9 mouse cellular contexts compared by ENCODE assay signal in genomic region chr11:117338503-117338902, GRCm38 (mm10).
A peak's percentile ranks its signal among the peaks of the same experiment; 100 is the strongest.
DNase-seq lines count a peak whose midpoint lies in the region; ATAC-seq lines count a peak whose summit lies in the region.
"Had no signal": no experiment of that assay in that cellular context is flagged by ENCODE, and none has a peak within 500 bp of the region (broad histone marks: within the 10 kb centered on the region; RNA-seq: fewer than 3 reads in every experiment).

No protein-coding gene starts in this region.

- no peak for ATAC-seq in midbrain, embryonic 15.5 days (replicated peaks)
- no peak for ATAC-seq in midbrain, embryonic 14.5 days (ENCODE audit: low FRiP score, low TSS enrichment)
- ATAC-seq in heart, embryonic 14.5 days (ENCODE audit: insufficient number of reproducible peaks, insufficient read depth, low FRiP score, low read depth) = peak; percentile 63
- peak; percentile 21 for ATAC-seq in limb, embryonic 15.5 days (ENCODE audit: insufficient number of reproducible peaks, low FRiP score, low TSS enrichment, low read depth)
- peak; percentile 7; the same call in 1 of the 2 replicates for ATAC-seq in neutrophil, adult 5-6 weeks (ENCODE audit: extremely low read depth, insufficient number of reproducible peaks, low FRiP score, poor library complexity, severe bottlenecking)
- no peak for ATAC-seq in forebrain, embryonic 16.5 days

- WGBS in midbrain, embryonic 15.5 days = 65% methylated on average over 8 of the region's 8 CpGs
- 70% methylated on average over 8 of the region's 8 CpGs for WGBS in midbrain, embryonic 14.5 days
- 22% methylated on average over 8 of the region's 8 CpGs for WGBS in heart, embryonic 14.5 days
- WGBS in limb, embryonic 15.5 days = 40% methylated on average over 8 of the region's 8 CpGs
- 54% methylated on average over 8 of the region's 8 CpGs for WGBS in forebrain, embryonic 16.5 days

- no peaks in the 10 kb centered on the region for H3K36me3 ChIP-seq in midbrain, embryonic 15.5 days (replicated peaks)
- no peaks in the 10 kb centered on the region for H3K36me3 ChIP-seq in midbrain, embryonic 14.5 days (ENCODE audit: control insufficient read depth, insufficient read depth, low read length)
- H3K36me3 ChIP-seq in heart, embryonic 14.5 days (ENCODE audit: control insufficient read depth, insufficient read depth, low read length) = no peaks in the 10 kb centered on the region
- peaks cover 7% of the 10 kb centered on the region; the same call in 1 of the 2 replicates for H3K36me3 ChIP-seq in limb, embryonic 15.5 days
- H3K36me3 ChIP-seq in forebrain, embryonic 16.5 days (ENCODE audit: control insufficient read depth, insufficient read depth) = no peaks in the 10 kb centered on the region

- intact Hi-C loops in left cerebral cortex, postnatal 36 days (cut with DNase I) = no loop called here

- H3K27ac ChIP-seq in midbrain, embryonic 15.5 days = 0 out of 2 replicates have a peak overlapping the region, but pooled peaks have one; percentile 15
- H3K27ac ChIP-seq in midbrain, embryonic 14.5 days (replicated peaks; ENCODE audit: low read depth, low read length) = no peak overlapping the region
- H3K27ac ChIP-seq in heart, embryonic 14.5 days (replicated peaks in 1 of 2; ENCODE audit: control insufficient read depth in 1 of 2, insufficient read depth in 1 of 2, low read depth in 2 of 2, low read length in 2 of 2) = peak overlapping the region; percentile 3 to 35; a peak in 1 of 4 replicates
- H3K27ac ChIP-seq in limb, embryonic 15.5 days = peak overlapping the region; percentile 27; the same call in 1 of the 2 replicates
- no peak overlapping the region for H3K27ac ChIP-seq in forebrain, embryonic 16.5 days (ENCODE audit: low read length)
- H3K27ac ChIP-seq: neural tube, embryonic 12.5 days had no signal

- H3K9ac ChIP-seq in midbrain, embryonic 15.5 days = no peak overlapping the region
- no peak overlapping the region for H3K9ac ChIP-seq in midbrain, embryonic 14.5 days (replicated peaks; ENCODE audit: low read length)
- no peak overlapping the region for H3K9ac ChIP-seq in heart, embryonic 14.5 days (ENCODE audit: low read length)
- no peak overlapping the region for H3K9ac ChIP-seq in limb, embryonic 15.5 days
- no peak overlapping the region for H3K9ac ChIP-seq in forebrain, embryonic 16.5 days (replicated peaks; ENCODE audit: low read depth, low read length)
- H3K9ac ChIP-seq: neural tube, embryonic 12.5 days had no signal

- H3K27me3 ChIP-seq in midbrain, embryonic 15.5 days (replicated peaks) = no peaks in the 10 kb centered on the region
- H3K27me3 ChIP-seq in midbrain, embryonic 14.5 days (ENCODE audit: control insufficient read depth, insufficient read depth, low read length) = no peaks in the 10 kb centered on the region
- no peaks in the 10 kb centered on the region for H3K27me3 ChIP-seq in heart, embryonic 14.5 days (ENCODE audit: control insufficient read depth, insufficient read depth, low read length)
- H3K27me3 ChIP-seq in limb, embryonic 15.5 days = no peaks in the 10 kb centered on the region
- no peaks in the 10 kb centered on the region for H3K27me3 ChIP-seq in forebrain, embryonic 16.5 days (replicated peaks; ENCODE audit: control insufficient read depth, insufficient read depth, low read length)
- H3K27me3 ChIP-seq: neural tube, embryonic 12.5 days had no signal

- no peak for DNase-seq in midbrain, embryonic 14.5 days
- no peak for DNase-seq in adipocyte (ENCODE audit: low spot score)
- no peak for DNase-seq in left cerebral cortex, postnatal 36 days (ENCODE audit: low spot score in 2 of 2)

- H3K4me3 ChIP-seq in midbrain, embryonic 15.5 days = no peak overlapping the region
- H3K4me3 ChIP-seq in midbrain, embryonic 14.5 days (replicated peaks; ENCODE audit: low read depth, low read length) = no peak overlapping the region
- H3K4me3 ChIP-seq in heart, embryonic 14.5 days (ENCODE audit: control insufficient read depth in 1 of 2, insufficient read depth in 1 of 2, low read depth in 1 of 2, low read length in 2 of 2) = no peak overlapping the region
- no peak overlapping the region for H3K4me3 ChIP-seq in limb, embryonic 15.5 days
- H3K4me3 ChIP-seq in forebrain, embryonic 16.5 days (replicated peaks; ENCODE audit: low read length) = no peak overlapping the region
- H3K4me3 ChIP-seq: neural tube, embryonic 12.5 days had no signal

- H3K4me1 ChIP-seq in midbrain, embryonic 15.5 days = peaks cover 70% of the 10 kb centered on the region
- peaks cover 49% of the 10 kb centered on the region for H3K4me1 ChIP-seq in midbrain, embryonic 14.5 days (ENCODE audit: control insufficient read depth, insufficient read depth, low read length)
- peaks cover 44 to 72% of the 10 kb centered on the region in 2 experiments for H3K4me1 ChIP-seq in heart, embryonic 14.5 days (ENCODE audit: control insufficient read depth in 2 of 2, insufficient read depth in 2 of 2, low read length in 2 of 2)
- H3K4me1 ChIP-seq in limb, embryonic 15.5 days = peaks cover 74% of the 10 kb centered on the region
- peaks cover 70% of the 10 kb centered on the region for H3K4me1 ChIP-seq in forebrain, embryonic 16.5 days (replicated peaks; ENCODE audit: control insufficient read depth, insufficient read depth, low read length)

- H3K9me3 ChIP-seq in midbrain, embryonic 15.5 days = no peaks in the 10 kb centered on the region
- H3K9me3 ChIP-seq in midbrain, embryonic 14.5 days (ENCODE audit: control insufficient read depth, low read length) = no peaks in the 10 kb centered on the region
- no peaks in the 10 kb centered on the region for H3K9me3 ChIP-seq in heart, embryonic 14.5 days (ENCODE audit: control insufficient read depth, low read length)
- no peaks in the 10 kb centered on the region for H3K9me3 ChIP-seq in limb, embryonic 15.5 days
- no peaks in the 10 kb centered on the region for H3K9me3 ChIP-seq in forebrain, embryonic 16.5 days (ENCODE audit: control insufficient read depth, low read length)
- H3K9me3 ChIP-seq: neural tube, embryonic 12.5 days had no signal

- H3K4me2 ChIP-seq in midbrain, embryonic 15.5 days = no peak overlapping the region
- no peak overlapping the region for H3K4me2 ChIP-seq in midbrain, embryonic 14.5 days (ENCODE audit: low read length)
- H3K4me2 ChIP-seq in heart, embryonic 14.5 days (ENCODE audit: low read length) = no peak overlapping the region
- no peak overlapping the region for H3K4me2 ChIP-seq in limb, embryonic 15.5 days
- H3K4me2 ChIP-seq in forebrain, embryonic 16.5 days (ENCODE audit: low read length) = no peak overlapping the region
- H3K4me2 ChIP-seq: neural tube, embryonic 12.5 days had no signal

Comparison
In these comparisons a context has a peak if more than half of its experiments do, and no peak if none do; other contexts are left out.
1. H3K27ac ChIP-seq: peak in midbrain, embryonic 15.5 days (single experiment), heart, embryonic 14.5 days (2 of 2) and limb, embryonic 15.5 days (single experiment); none in midbrain, embryonic 14.5 days (single experiment) and forebrain, embryonic 16.5 days (single experiment).
2. ATAC-seq: peak in heart, embryonic 14.5 days (single experiment), limb, embryonic 15.5 days (single experiment) and neutrophil, adult 5-6 weeks (single experiment); none in midbrain, embryonic 15.5 days (single experiment), midbrain, embryonic 14.5 days (single experiment) and forebrain, embryonic 16.5 days (single experiment).